Mouse (Mus musculus) kidney, postnatal 0 days (tissue): ENCODE results near the gene Efemp2. TPM values are rescaled to one million over a fixed set of nuclear protein-coding genes. Genes with fewer than 3 reads are reported as not detected.
A peak's percentile ranks its signal among the peaks of the same experiment; 100 is the strongest.

ENCODE experiments used
- ATAC-seq: fragments of 200-750 bp; cut with Nextera tagmentation; replicated peaks from 2 replicates; pipeline ENCODE4 v1.8.0; 2017; ENCODE audit warnings: low read depth, moderate number of reproducible peaks, moderate TSS enrichment, moderate library complexity; ENCODE audit not compliant: low FRiP score
- DNase-seq: peaks from one replicate; pipeline ENCODE4 v3.0.0-alpha.2; 2016; ENCODE audit warnings: low spot score
- H3K27ac ChIP-seq: fragments of 300-500 bp; sonication (generic); 2 replicates; pipeline ENCODE4 v1.5.1; 2014; ENCODE audit warnings: mild to moderate bottlenecking
- H3K27me3 ChIP-seq: fragments of 300-500 bp; sonication (generic); 2 replicates; pipeline ENCODE4 v1.6.1; 2014; ENCODE audit warnings: low read length, mixed read lengths; ENCODE audit not compliant: insufficient read depth
- H3K36me3 ChIP-seq: fragments of 300-500 bp; sonication (generic); 2 replicates; pipeline ENCODE4 v1.6.1; 2014; ENCODE audit warnings: low read length, mixed read lengths; ENCODE audit not compliant: insufficient read depth
- H3K4me1 ChIP-seq: fragments of 300-500 bp; sonication (generic); replicated peaks from 2 replicates; pipeline ENCODE4 v1.6.1; 2014; ENCODE audit warnings: antibody characterized with exemption, low read length, mixed read lengths; ENCODE audit not compliant: insufficient read depth
- H3K4me2 ChIP-seq: fragments of 300-500 bp; sonication (generic); 2 replicates; pipeline ENCODE4 v1.6.1; 2014; ENCODE audit warnings: mild to moderate bottlenecking, low read length, moderate library complexity, mixed read lengths
- H3K4me3 ChIP-seq: fragments of 300-500 bp; sonication (generic); replicated peaks from 2 replicates; pipeline ENCODE4 v1.5.1; 2014; ENCODE audit warnings: low read depth, low read length
- H3K9ac ChIP-seq: fragments of 300-500 bp; sonication (generic); 2 replicates; pipeline ENCODE4 v1.6.1; 2014; ENCODE audit warnings: low read depth, low read length
- H3K9me3 ChIP-seq: fragments of 300-500 bp; sonication (generic); replicated peaks from 2 replicates; pipeline ENCODE4 v1.6.1; 2016; ENCODE audit warnings: low read length, inconsistent platforms, mixed read lengths
- CTCF ChIP-seq: IDR thresholded peaks from 2 replicates; pipeline ENCODE4 v1.5.1; 2016; ENCODE audit warnings: antibody characterized with exemption, low read depth, mild to moderate bottlenecking, moderate library complexity
- whole genome bisulfite sequencing: fragments of 180-500 bp; shearing (Covaris S2); extraction: QIAGEN DNeasy Blood & Tissue Kit; methylation state at CpG from one replicate; pipeline ENCODE4 v1.1.7; 2014; 5-methylcytosine and 5-hydroxymethylcytosine counted together
- polyA plus RNA-seq: library from polyadenylated mRNA; unstranded; fragments of >200 nt; fragmentation: Nextera tagmentation; extraction: Ambion mirVana; gene quantifications from 2 replicates; pipeline ENCODE4 v1.2.1, GENCODE M21; 2015

Efemp2 gene
- polyA plus RNA-seq, 1 experiment from 2014 or later, result 126 TPM

GRCm38 (mm10) chr19:5474281-5475068 is 721 bp downstream of the Efemp2 start:
- TF ChIP-seq CTCF, result 0 out of 2 replicates have a peak, but pooled peaks have one; percentile 1
- WGBS, result under 1% methylated on average over 58 of the region's 68 CpGs

GRCm38 (mm10) chr19:5475069-5475714 is 1.4 kb downstream of the Efemp2 start:
- no peak for TF ChIP-seq CTCF
- no peaks in the 10 kb centered on the region for H3K27me3 ChIP-seq
- ATAC-seq, result peak; percentile 36; the same call in 1 of the 2 replicates
- H3K9me3 ChIP-seq, result no peaks in the 10 kb centered on the region
- peak; percentile 30 for DNase-seq
- peak overlapping the region; percentile 79 for H3K9ac ChIP-seq
- peaks cover 9% of the 10 kb centered on the region for H3K36me3 ChIP-seq
- peak overlapping the region; percentile 85 for H3K27ac ChIP-seq
- peaks cover 12% of the 10 kb centered on the region; the same call in 1 of the 2 replicates for H3K4me1 ChIP-seq
- peak overlapping the region; percentile 58 for H3K4me3 ChIP-seq
- peak overlapping the region; percentile 90 for H3K4me2 ChIP-seq
- WGBS, result 12% methylated on average over 13 of the region's 13 CpGs

More at GRCm38 (mm10) chr19:5474281-5475068, 721 bp downstream of the Efemp2 start:
- Histone ChIP-seq H3K4me3 (peak overlapping the region; percentile 58), H3K36me3 (peaks cover 2% of the 10 kb centered on the region; the same call in 1 of the 2 replicates), H3K9ac (peak overlapping the region; percentile 79), H3K4me2 (peak overlapping the region; percentile 90), H3K27me3 (no peaks in the 10 kb centered on the region), H3K9me3 (no peaks in the 10 kb centered on the region), H3K4me1 (peaks cover 12% of the 10 kb centered on the region; the same call in 1 of the 2 replicates), H3K27ac (peak overlapping the region; percentile 85)
- DNase-seq (peak; percentile 58), ATAC-seq (peak; percentile 58)

GRCm38 (mm10) chr19:5477004-5477667 is 3.4 kb downstream of the Efemp2 start:
- no peaks in the 10 kb centered on the region for H3K9me3 ChIP-seq
- H3K27ac ChIP-seq, result no peak overlapping the region
- DNase-seq (no peak), ATAC-seq (no peak)
- H3K4me1 ChIP-seq, result peaks cover 12% of the 10 kb centered on the region; the same call in 1 of the 2 replicates
- no peaks in the 10 kb centered on the region for H3K27me3 ChIP-seq
- H3K36me3 ChIP-seq, result peaks cover 27% of the 10 kb centered on the region
- H3K4me2 ChIP-seq, result no peak overlapping the region
- no peak for TF ChIP-seq CTCF
- H3K9ac ChIP-seq, result no peak overlapping the region
- 77% methylated on average over 10 of the region's 10 CpGs for WGBS
- no peak overlapping the region for H3K4me3 ChIP-seq

GRCm38 (mm10) chr19:5477668-5478300 is 4.0 kb downstream of the Efemp2 start:
- peaks cover 32% of the 10 kb centered on the region for H3K36me3 ChIP-seq
- DNase-seq, result no peak
- 86% methylated on average over 18 of the region's 18 CpGs for WGBS

GRCm38 (mm10) chr19:5480016-5480415 is 6.3 kb downstream of the Efemp2 start:
- Histone ChIP-seq H3K4me3 (no peak overlapping the region), H3K4me1 (peaks cover 9% of the 10 kb centered on the region; the same call in 1 of the 2 replicates), H3K27ac (no peak overlapping the region), H3K4me2 (no peak overlapping the region), H3K9ac (no peak overlapping the region), H3K27me3 (no peaks in the 10 kb centered on the region), H3K36me3 (peaks cover 51% of the 10 kb centered on the region), H3K9me3 (no peaks in the 10 kb centered on the region)
- ATAC-seq, result no peak
- no peak for DNase-seq
- no peak for TF ChIP-seq CTCF
- 76% methylated on average over 10 of the region's 10 CpGs for WGBS

More at GRCm38 (mm10) chr19:5477668-5478300, 4.0 kb downstream of the Efemp2 start:
- TF ChIP-seq CTCF, result no peak
- Histone ChIP-seq H3K27me3 (no peaks in the 10 kb centered on the region), H3K9ac (no peak overlapping the region), H3K27ac (no peak overlapping the region), H3K4me2 (no peak overlapping the region), H3K9me3 (no peaks in the 10 kb centered on the region), H3K4me3 (no peak overlapping the region), H3K4me1 (peaks cover 12% of the 10 kb centered on the region; the same call in 1 of the 2 replicates)
- no peak for ATAC-seq
